Mouse (Mus musculus) ES-E14 (cell line): ENCODE results near the gene Abi1.

Experiments
- CHD2 ChIP-seq: IDR thresholded peaks from 2 replicates; pipeline ENCODE4 v1.6.1; 2014; ENCODE audit warnings: mild to moderate bottlenecking, low read depth, low read length, inconsistent platforms
- MAFK ChIP-seq: IDR thresholded peaks from 2 replicates; pipeline ENCODE4 v1.6.1; 2014; ENCODE audit warnings: mild to moderate bottlenecking, low read depth, low read length, inconsistent platforms; ENCODE audit not compliant: insufficient read depth

DNA sequence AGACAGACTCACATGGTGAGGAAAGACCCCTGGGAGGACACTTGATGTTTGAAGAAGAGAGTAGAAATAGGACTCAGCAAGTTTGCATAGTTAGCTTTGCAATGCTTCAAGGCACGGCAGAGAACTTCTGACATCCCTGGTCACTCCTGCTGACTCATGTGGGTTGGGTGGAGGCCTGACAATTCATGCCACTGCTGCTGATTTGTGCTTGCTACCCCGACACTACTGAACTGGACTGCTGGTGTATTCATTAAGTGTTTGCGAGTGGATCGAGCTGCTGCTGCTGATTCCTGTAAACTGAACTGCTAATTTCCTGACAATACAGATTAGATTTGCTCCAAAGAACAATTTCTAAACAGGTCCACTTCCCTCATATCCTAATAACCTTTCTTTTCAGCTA is 18.3 kb downstream of the Abi1 start:
- TF ChIP-seq CHD2 (no peak), MAFK (no peak)
